Mouse (Mus musculus): ENCODE results near the gene Atg101. TPM values are rescaled to one million over a fixed set of nuclear protein-coding genes. Genes with fewer than 3 reads are reported as not detected.

Atg101 gene
- polyA plus RNA-seq, 1 experiment from 2014 or later = 69.4 TPM

DNA sequence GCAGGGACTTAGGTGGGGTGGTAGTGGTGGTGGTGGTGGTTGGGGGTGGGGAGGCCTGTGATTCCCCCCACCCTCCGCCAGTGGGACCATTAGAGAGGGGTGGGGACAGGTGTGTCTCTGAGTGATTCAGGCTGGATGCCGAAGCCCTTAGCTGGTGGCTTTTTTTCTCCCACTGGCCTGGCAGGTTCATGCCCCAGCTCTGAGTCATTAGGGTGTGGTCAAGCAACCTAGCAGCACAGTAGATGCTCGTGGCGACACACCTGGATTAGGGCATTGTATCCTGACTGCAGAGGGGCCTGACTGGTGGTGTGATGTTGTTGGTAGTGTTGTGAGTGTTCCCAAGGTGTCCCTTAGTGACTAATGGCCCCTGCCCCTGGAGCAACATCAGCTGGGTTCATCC, 47.0 kb downstream of the Atg101 start:
- H3K36me3 ChIP-seq (ENCODE audit: control insufficient read depth, insufficient read depth, low read length) = no peaks in the 10 kb centered on the region

DNA sequence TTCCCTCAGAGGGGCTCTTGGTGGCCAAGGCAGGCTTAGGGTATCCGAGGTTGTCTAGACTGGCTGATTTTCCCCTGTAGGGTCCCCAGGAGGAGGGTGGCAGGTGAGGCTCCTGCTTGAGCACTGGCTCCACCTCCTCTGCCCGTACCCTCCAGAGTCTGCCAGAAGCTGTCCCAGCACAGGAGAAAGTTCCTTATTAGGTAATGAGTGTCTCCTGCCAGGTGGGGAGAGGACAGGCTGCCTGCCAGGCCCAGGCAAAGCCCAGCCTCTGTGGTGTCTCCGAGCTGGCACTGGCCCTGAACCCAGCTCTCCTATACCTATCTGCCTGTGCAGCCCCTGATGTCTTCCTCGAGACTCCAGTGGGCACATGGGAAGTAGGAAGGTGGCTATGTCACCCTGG, 48.3 kb downstream of the Atg101 start:
- H3K27ac ChIP-seq (ENCODE audit: low read depth, low read length) = no peak overlapping the region
- no peak overlapping the region for H3K9ac ChIP-seq (replicated peaks; ENCODE audit: low read depth, low read length)
- no peak for ATAC-seq (ENCODE audit: low read depth)
- H3K36me3 ChIP-seq (ENCODE audit: control insufficient read depth, insufficient read depth, low read length) = no peaks in the 10 kb centered on the region
- H3K9me3 ChIP-seq (ENCODE audit: control insufficient read depth, low read length) = no peaks in the 10 kb centered on the region
- no peak overlapping the region for H3K4me2 ChIP-seq (ENCODE audit: low read depth, low read length)
- H3K27me3 ChIP-seq (ENCODE audit: control insufficient read depth, insufficient read depth, low read length) = no peaks in the 10 kb centered on the region
- 75% methylated on average over 4 of the region's 4 CpGs for WGBS
- no peaks in the 10 kb centered on the region for H3K4me1 ChIP-seq (ENCODE audit: control insufficient read depth, insufficient read depth, low read length)
- no peak overlapping the region for H3K4me3 ChIP-seq (ENCODE audit: low read depth, low read length)

More for the DNA sequence above, 47.0 kb downstream of the Atg101 start:
- H3K27ac ChIP-seq (ENCODE audit: low read depth, low read length) = no peak overlapping the region
- no peaks in the 10 kb centered on the region for H3K9me3 ChIP-seq (ENCODE audit: control insufficient read depth, low read length)
- no peaks in the 10 kb centered on the region for H3K4me1 ChIP-seq (ENCODE audit: control insufficient read depth, insufficient read depth, low read length)
- H3K27me3 ChIP-seq (ENCODE audit: control insufficient read depth, insufficient read depth, low read length) = no peaks in the 10 kb centered on the region
- ATAC-seq (ENCODE audit: low read depth) = no peak
- no peak overlapping the region for H3K9ac ChIP-seq (replicated peaks; ENCODE audit: low read depth, low read length)
- 86% methylated on average over 4 of the region's 4 CpGs for WGBS
- no peak overlapping the region for H3K4me3 ChIP-seq (ENCODE audit: low read depth, low read length)
- H3K4me2 ChIP-seq (ENCODE audit: low read depth, low read length) = no peak overlapping the region

DNA sequence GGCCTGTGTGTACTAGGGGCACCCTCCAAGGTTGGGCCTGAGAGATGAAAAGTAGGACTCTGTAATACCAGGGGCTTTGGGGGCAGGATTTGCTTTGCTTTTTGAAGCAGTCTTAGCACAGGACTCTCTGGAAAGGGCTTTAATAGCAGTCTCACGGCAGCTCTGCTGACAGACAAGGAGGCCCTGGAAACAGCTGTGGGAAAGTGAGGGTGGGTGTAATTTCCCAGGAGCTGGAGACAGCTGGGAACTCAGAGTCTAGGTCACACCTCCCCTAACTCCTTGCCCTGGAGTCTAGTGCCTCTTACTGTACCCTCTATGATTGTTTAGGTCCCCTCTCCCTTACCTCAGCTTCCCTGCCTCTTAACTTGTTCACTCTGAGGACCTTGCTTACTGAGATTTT, 49.1 kb downstream of the Atg101 start:
- no peak overlapping the region for H3K9ac ChIP-seq (replicated peaks; ENCODE audit: low read depth, low read length)
- 39% methylated on average over 1 of the region's 1 CpGs for WGBS

DNA sequence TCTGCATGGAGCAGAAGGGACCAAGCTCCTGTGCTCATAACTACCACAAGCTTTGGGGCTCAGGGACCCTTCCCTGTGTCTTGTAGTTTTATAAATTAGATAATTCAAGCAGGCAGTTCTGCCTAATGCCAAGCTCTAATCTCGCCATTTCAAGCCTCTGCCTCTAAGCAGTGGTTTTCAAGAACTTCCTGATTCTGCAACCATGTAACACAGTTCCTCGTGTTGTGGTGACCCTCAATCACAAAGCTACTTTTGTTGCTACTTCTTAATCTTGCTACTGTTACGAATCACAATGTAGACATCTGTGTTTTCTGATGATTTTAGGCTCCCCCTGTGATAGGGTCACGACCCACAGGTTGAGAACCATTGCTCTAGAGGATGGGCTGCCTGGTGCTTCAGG, 49.6 kb downstream of the Atg101 start:
- H3K4me1 ChIP-seq (ENCODE audit: control insufficient read depth, insufficient read depth, low read length) = no peaks in the 10 kb centered on the region
- H3K4me3 ChIP-seq (ENCODE audit: low read depth, low read length) = no peak overlapping the region

More for the DNA sequence above, 49.1 kb downstream of the Atg101 start:
- Histone ChIP-seq H3K36me3 (ENCODE audit: control insufficient read depth, insufficient read depth, low read length) (no peaks in the 10 kb centered on the region), H3K9me3 (ENCODE audit: control insufficient read depth, low read length) (no peaks in the 10 kb centered on the region), H3K4me1 (ENCODE audit: control insufficient read depth, insufficient read depth, low read length) (no peaks in the 10 kb centered on the region), H3K27me3 (ENCODE audit: control insufficient read depth, insufficient read depth, low read length) (no peaks in the 10 kb centered on the region), H3K4me3 (ENCODE audit: low read depth, low read length) (no peak overlapping the region), H3K4me2 (ENCODE audit: low read depth, low read length) (no peak overlapping the region), H3K27ac (ENCODE audit: low read depth, low read length) (no peak overlapping the region)
- ATAC-seq (ENCODE audit: low read depth) = no peak

DNA sequence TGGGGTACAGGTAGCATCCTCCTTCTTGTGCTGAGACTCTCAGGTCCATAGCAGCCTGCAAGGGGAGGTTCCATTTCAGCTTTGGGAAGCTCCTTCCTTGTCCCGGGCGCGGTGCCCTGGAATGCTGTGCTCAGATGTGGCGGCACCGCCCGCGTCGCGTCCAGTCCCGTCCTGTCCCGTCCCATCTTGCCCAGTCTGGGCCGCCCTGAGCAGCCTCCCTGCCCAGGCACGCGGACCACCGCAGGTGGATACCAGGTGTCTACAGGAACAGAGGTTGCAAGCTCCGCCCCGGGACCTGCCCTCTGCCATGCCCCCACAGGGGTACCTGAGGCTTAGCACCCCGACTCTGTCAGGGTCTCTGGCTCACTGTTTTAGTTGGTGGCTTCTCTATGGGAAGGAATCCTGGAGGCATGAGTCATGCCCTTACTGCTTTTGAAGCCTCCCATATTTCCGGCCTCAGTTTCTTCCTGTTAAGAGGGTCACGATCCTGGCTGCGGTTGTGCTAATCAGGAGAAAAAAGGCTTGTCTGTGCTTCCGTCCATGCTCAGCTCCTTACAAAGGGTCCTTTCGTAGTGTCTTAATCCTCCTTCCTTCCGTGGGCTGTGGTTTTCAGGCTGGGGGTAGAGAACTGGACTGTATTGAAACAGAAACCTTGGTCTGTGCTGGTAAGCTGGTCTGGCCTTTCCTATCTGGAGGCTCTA, 52.6 kb downstream of the Atg101 start:
- Histone ChIP-seq H3K4me1 (ENCODE audit: control insufficient read depth, insufficient read depth, low read length) (no peaks in the 10 kb centered on the region), H3K4me2 (ENCODE audit: low read depth, low read length) (no peak overlapping the region), H3K27me3 (ENCODE audit: control insufficient read depth, insufficient read depth, low read length) (no peaks in the 10 kb centered on the region), H3K9ac (replicated peaks; ENCODE audit: low read depth, low read length) (no peak overlapping the region), H3K9me3 (ENCODE audit: control insufficient read depth, low read length) (no peaks in the 10 kb centered on the region), H3K27ac (ENCODE audit: low read depth, low read length) (no peak overlapping the region), H3K4me3 (ENCODE audit: low read depth, low read length) (no peak overlapping the region), H3K36me3 (ENCODE audit: control insufficient read depth, insufficient read depth, low read length) (no peaks in the 10 kb centered on the region)
- no peak for ATAC-seq (ENCODE audit: low read depth)
- 53% methylated on average over 24 of the region's 24 CpGs for WGBS

More for the DNA sequence above, 49.6 kb downstream of the Atg101 start:
- WGBS = 67% methylated on average over 4 of the region's 4 CpGs
- H3K9me3 ChIP-seq (ENCODE audit: control insufficient read depth, low read length) = no peaks in the 10 kb centered on the region
- H3K36me3 ChIP-seq (ENCODE audit: control insufficient read depth, insufficient read depth, low read length) = no peaks in the 10 kb centered on the region
- ATAC-seq (ENCODE audit: low read depth) = no peak
- no peak overlapping the region for H3K9ac ChIP-seq (replicated peaks; ENCODE audit: low read depth, low read length)
- H3K27me3 ChIP-seq (ENCODE audit: control insufficient read depth, insufficient read depth, low read length) = no peaks in the 10 kb centered on the region
- no peak overlapping the region for H3K4me2 ChIP-seq (ENCODE audit: low read depth, low read length)
- no peak overlapping the region for H3K27ac ChIP-seq (ENCODE audit: low read depth, low read length)

DNA sequence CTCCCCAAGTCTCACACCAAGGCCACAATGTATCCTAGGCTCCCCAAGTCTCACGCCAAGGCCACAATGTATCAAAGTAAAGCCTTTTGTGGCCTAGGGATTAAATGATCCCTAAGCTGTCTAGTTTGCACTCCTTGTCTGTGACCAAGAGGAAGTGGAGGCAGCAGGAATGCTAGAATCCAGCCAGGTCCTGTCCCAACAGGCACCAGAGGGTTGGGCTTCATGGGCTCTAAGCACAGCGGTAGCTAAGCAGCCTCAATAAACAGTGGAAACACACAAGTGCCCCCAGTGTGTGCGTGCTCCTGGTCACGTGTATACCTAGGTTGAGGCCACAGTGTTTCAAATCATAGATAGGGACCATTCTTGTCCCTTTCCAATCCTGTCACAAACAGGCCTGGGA, 54.3 kb downstream of the Atg101 start:
- H3K4me2 ChIP-seq (ENCODE audit: low read depth, low read length) = no peak overlapping the region
- no peaks in the 10 kb centered on the region for H3K4me1 ChIP-seq (ENCODE audit: control insufficient read depth, insufficient read depth, low read length)
- H3K9me3 ChIP-seq (ENCODE audit: control insufficient read depth, low read length) = no peaks in the 10 kb centered on the region
- 79% methylated on average over 4 of the region's 4 CpGs for WGBS
- ATAC-seq (ENCODE audit: low read depth) = no peak
- no peak overlapping the region for H3K9ac ChIP-seq (replicated peaks; ENCODE audit: low read depth, low read length)
- H3K4me3 ChIP-seq (ENCODE audit: low read depth, low read length) = no peak overlapping the region
- H3K36me3 ChIP-seq (ENCODE audit: control insufficient read depth, insufficient read depth, low read length) = no peaks in the 10 kb centered on the region
- H3K27me3 ChIP-seq (ENCODE audit: control insufficient read depth, insufficient read depth, low read length) = no peaks in the 10 kb centered on the region
- H3K27ac ChIP-seq (ENCODE audit: low read depth, low read length) = no peak overlapping the region

DNA sequence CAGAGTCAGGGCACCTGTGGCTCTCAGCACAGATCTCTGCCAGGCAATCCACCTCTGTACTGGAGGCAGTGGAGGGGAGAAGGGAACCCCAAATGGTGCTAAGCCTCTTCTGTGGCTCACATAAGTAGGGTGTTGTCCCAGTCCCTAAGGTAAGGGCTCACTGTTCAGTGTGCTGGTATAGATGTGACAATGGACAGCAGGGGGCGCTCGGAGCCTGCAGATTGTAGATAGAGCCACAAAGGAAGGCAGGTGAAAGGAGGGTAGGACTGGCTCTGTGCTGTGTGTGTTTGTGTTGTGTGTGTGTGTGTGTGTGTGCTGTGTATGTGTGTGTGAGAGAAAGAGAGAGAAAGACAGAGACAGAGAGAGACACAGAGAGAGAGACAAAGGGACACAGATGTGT, 55.5 kb downstream of the Atg101 start:
- Histone ChIP-seq H3K27me3 (ENCODE audit: control insufficient read depth, insufficient read depth, low read length) (no peaks in the 10 kb centered on the region), H3K36me3 (ENCODE audit: control insufficient read depth, insufficient read depth, low read length) (no peaks in the 10 kb centered on the region), H3K9me3 (ENCODE audit: control insufficient read depth, low read length) (no peaks in the 10 kb centered on the region), H3K27ac (ENCODE audit: low read depth, low read length) (no peak overlapping the region), H3K4me1 (ENCODE audit: control insufficient read depth, insufficient read depth, low read length) (no peaks in the 10 kb centered on the region), H3K9ac (replicated peaks; ENCODE audit: low read depth, low read length) (no peak overlapping the region), H3K4me3 (ENCODE audit: low read depth, low read length) (no peak overlapping the region), H3K4me2 (ENCODE audit: low read depth, low read length) (no peak overlapping the region)
- ATAC-seq (ENCODE audit: low read depth) = peak; percentile 92
- 0% methylated on average over 2 of the region's 2 CpGs for WGBS

Other genes with a start within 250 kb of the Atg101 start
- not detected in 2 replicates for gene Gm47841, start 236.9 kb upstream of the Atg101 start, polyA plus RNA-seq (2014; fragmentation: Nextera tagmentation; extraction: Ambion mirVana)
- 0.12 and 0.33 TPM in 2 replicates for gene Fignl2, start 205.7 kb upstream of the Atg101 start, polyA plus RNA-seq (2014; fragmentation: Nextera tagmentation; extraction: Ambion mirVana)
- 0.18 TPM in 1 of 2 replicates, not detected in the other for gene Ankrd33, start 168.5 kb upstream of the Atg101 start, polyA plus RNA-seq (2014; fragmentation: Nextera tagmentation; extraction: Ambion mirVana)
- gene Acvrl1, start 155.8 kb upstream of the Atg101 start, polyA plus RNA-seq (2014; fragmentation: Nextera tagmentation; extraction: Ambion mirVana) = 3.2 and 5.2 TPM in 2 replicates
- 27.6 and 28.0 TPM in 2 replicates for gene Acvr1b, start 110.2 kb upstream of the Atg101 start, polyA plus RNA-seq (2014; fragmentation: Nextera tagmentation; extraction: Ambion mirVana)
- 1.0 and 2.4 TPM in 2 replicates for gene Grasp, start 60.1 kb upstream of the Atg101 start, polyA plus RNA-seq (2014; fragmentation: Nextera tagmentation; extraction: Ambion mirVana)
- 4.8 and 5.3 TPM in 2 replicates for gene Nr4a1, start 30.0 kb upstream of the Atg101 start, polyA plus RNA-seq (2014; fragmentation: Nextera tagmentation; extraction: Ambion mirVana)
- gene 6030408B16Rik, start 8.9 kb downstream of the Atg101 start, polyA plus RNA-seq (2014; fragmentation: Nextera tagmentation; extraction: Ambion mirVana) = 0.22 and 0.64 TPM in 2 replicates
- gene Krt80, start 85.9 kb downstream of the Atg101 start, polyA plus RNA-seq (2014; fragmentation: Nextera tagmentation; extraction: Ambion mirVana) = 0.08 and 0.28 TPM in 2 replicates
- 0.10 and 0.33 TPM in 2 replicates for gene Krt7, start 126.8 kb downstream of the Atg101 start, polyA plus RNA-seq (2014; fragmentation: Nextera tagmentation; extraction: Ambion mirVana)
- 0.19 and 0.40 TPM in 2 replicates for gene Krt87, start 154.5 kb downstream of the Atg101 start, polyA plus RNA-seq (2014; fragmentation: Nextera tagmentation; extraction: Ambion mirVana)
- not detected in 2 replicates for gene Krt88, start 163.5 kb downstream of the Atg101 start, polyA plus RNA-seq (2014; fragmentation: Nextera tagmentation; extraction: Ambion mirVana)
- gene Krt81, start 179.5 kb downstream of the Atg101 start, polyA plus RNA-seq (2014; fragmentation: Nextera tagmentation; extraction: Ambion mirVana) = 0.17 TPM in 1 of 2 replicates, not detected in the other
- gene Krt86, start 189.2 kb downstream of the Atg101 start, polyA plus RNA-seq (2014; fragmentation: Nextera tagmentation; extraction: Ambion mirVana) = not detected in 2 replicates
- not detected in 2 replicates for gene Krt83, start 207.2 kb downstream of the Atg101 start, polyA plus RNA-seq (2014; fragmentation: Nextera tagmentation; extraction: Ambion mirVana)
- gene Gm49425, start 233.0 kb downstream of the Atg101 start, polyA plus RNA-seq (2014; fragmentation: Nextera tagmentation; extraction: Ambion mirVana) = 0.29 TPM in 1 of 2 replicates, not detected in the other
- gene Krt84, start 248.5 kb downstream of the Atg101 start, polyA plus RNA-seq (2014; fragmentation: Nextera tagmentation; extraction: Ambion mirVana) = 0.11 TPM in 1 of 2 replicates, not detected in the other

Measured in neural tube, embryonic 14.5 days (tissue).